Mouse (Mus musculus): Measurements from ENCODE around the gene Klhdc7b. TPM values are rescaled to one million over a fixed set of nuclear protein-coding genes. Genes with fewer than 3 reads are reported as not detected.

Gene Klhdc7b
- polyA plus RNA-seq, 1 experiment from 2014 or later = 0.04 TPM

Other genes starting within 250 kb of the Klhdc7b start
- gene Mapk12, start 244.2 kb upstream of the Klhdc7b start, polyA plus RNA-seq (2015; fragmentation: Nextera tagmentation; extraction: Ambion mirVana) = 3.6 and 6.0 TPM in 2 replicates
- gene Mapk11, start 235.3 kb upstream of the Klhdc7b start, polyA plus RNA-seq (2015; fragmentation: Nextera tagmentation; extraction: Ambion mirVana) = 5.1 and 6.0 TPM in 2 replicates
- 153 and 178 TPM in 2 replicates for gene Plxnb2, start 204.1 kb upstream of the Klhdc7b start, polyA plus RNA-seq (2015; fragmentation: Nextera tagmentation; extraction: Ambion mirVana)
- gene Dennd6b, start 188.4 kb upstream of the Klhdc7b start, polyA plus RNA-seq (2015; fragmentation: Nextera tagmentation; extraction: Ambion mirVana) = 13.4 and 15.0 TPM in 2 replicates
- gene Ppp6r2, start 173.4 kb upstream of the Klhdc7b start, polyA plus RNA-seq (2015; fragmentation: Nextera tagmentation; extraction: Ambion mirVana) = 20.2 and 24.4 TPM in 2 replicates
- gene Sbf1, start 69.6 kb upstream of the Klhdc7b start, polyA plus RNA-seq (2015; fragmentation: Nextera tagmentation; extraction: Ambion mirVana) = 47.6 and 49.5 TPM in 2 replicates
- 0.71 and 0.99 TPM in 2 replicates for gene Adm2, start 62.2 kb upstream of the Klhdc7b start, polyA plus RNA-seq (2015; fragmentation: Nextera tagmentation; extraction: Ambion mirVana)
- gene Miox, start 50.5 kb upstream of the Klhdc7b start, polyA plus RNA-seq (2015; fragmentation: Nextera tagmentation; extraction: Ambion mirVana) = 0.54 and 0.66 TPM in 2 replicates
- 66.9 and 79.1 TPM in 2 replicates for gene Lmf2, start 29.3 kb upstream of the Klhdc7b start, polyA plus RNA-seq (2015; fragmentation: Nextera tagmentation; extraction: Ambion mirVana)
- gene Ncaph2, start 29.2 kb upstream of the Klhdc7b start, polyA plus RNA-seq (2015; fragmentation: Nextera tagmentation; extraction: Ambion mirVana) = 150 and 166 TPM in 2 replicates
- 6.0 and 6.1 TPM in 2 replicates for gene Sco2, start 11.1 kb upstream of the Klhdc7b start, polyA plus RNA-seq (2015; fragmentation: Nextera tagmentation; extraction: Ambion mirVana)
- 1.3 and 1.4 TPM in 2 replicates for gene Tymp, start 7.9 kb upstream of the Klhdc7b start, polyA plus RNA-seq (2015; fragmentation: Nextera tagmentation; extraction: Ambion mirVana)
- 0.54 and 0.94 TPM in 2 replicates for gene Odf3b, start 5.6 kb upstream of the Klhdc7b start, polyA plus RNA-seq (2015; fragmentation: Nextera tagmentation; extraction: Ambion mirVana)
- not detected in 2 replicates for gene Syce3, start 25.6 kb downstream of the Klhdc7b start, polyA plus RNA-seq (2015; fragmentation: Nextera tagmentation; extraction: Ambion mirVana)
- gene Cpt1b, start 40.9 kb downstream of the Klhdc7b start, polyA plus RNA-seq (2015; fragmentation: Nextera tagmentation; extraction: Ambion mirVana) = 0.52 and 4.8 TPM in 2 replicates
- 2.8 and 3.5 TPM in 2 replicates for gene C730034F03Rik, start 44.7 kb downstream of the Klhdc7b start, polyA plus RNA-seq (2015; fragmentation: Nextera tagmentation; extraction: Ambion mirVana)
- gene Gm44502, start 44.8 kb downstream of the Klhdc7b start, polyA plus RNA-seq (2015; fragmentation: Nextera tagmentation; extraction: Ambion mirVana) = not detected in 2 replicates
- gene Chkb, start 45.0 kb downstream of the Klhdc7b start, polyA plus RNA-seq (2015; fragmentation: Nextera tagmentation; extraction: Ambion mirVana) = 42.2 and 49.2 TPM in 2 replicates
- gene Mapk8ip2, start 69.0 kb downstream of the Klhdc7b start, polyA plus RNA-seq (2015; fragmentation: Nextera tagmentation; extraction: Ambion mirVana) = 3.7 and 3.9 TPM in 2 replicates
- 19.5 and 19.9 TPM in 2 replicates for gene Arsa, start 92.5 kb downstream of the Klhdc7b start, polyA plus RNA-seq (2015; fragmentation: Nextera tagmentation; extraction: Ambion mirVana)
- gene Shank3, start 114.7 kb downstream of the Klhdc7b start, polyA plus RNA-seq (2015; fragmentation: Nextera tagmentation; extraction: Ambion mirVana) = 1.1 and 1.8 TPM in 2 replicates
- gene Acr, start 183.4 kb downstream of the Klhdc7b start, polyA plus RNA-seq (2015; fragmentation: Nextera tagmentation; extraction: Ambion mirVana) = not detected in 2 replicates
- 34.6 and 35.2 TPM in 2 replicates for gene Rabl2, start 207.0 kb downstream of the Klhdc7b start, polyA plus RNA-seq (2015; fragmentation: Nextera tagmentation; extraction: Ambion mirVana)